Mouse (Mus musculus) neural tube, embryonic 11.5 days (tissue): ENCODE measurements around the gene Fam172a. TPM values are rescaled to one million over a fixed set of nuclear protein-coding genes. Genes with fewer than 3 reads are reported as not detected.

ENCODE experiments used
- ATAC-seq: fragments of 200-750 bp; cut with Nextera tagmentation; 2 replicates; pipeline ENCODE4 v1.8.0; 2017; ENCODE audit warnings: moderate number of reproducible peaks, mild to moderate bottlenecking, moderate TSS enrichment, moderate library complexity; ENCODE audit not compliant: insufficient read depth, low FRiP score, low TSS enrichment
- DNase-seq: peaks from one replicate; pipeline ENCODE4 v3.0.0-alpha.2; 2015; ENCODE audit warnings: low spot score
- H3K27ac ChIP-seq: fragments of 300-500 bp; sonication (generic); 2 replicates; pipeline ENCODE4 v1.5.1; 2014; ENCODE audit warnings: low read depth, mild to moderate bottlenecking, low read length
- H3K27me3 ChIP-seq: fragments of 300-500 bp; sonication (generic); 2 replicates; pipeline ENCODE4 v1.6.1; 2014; ENCODE audit warnings: mild to moderate bottlenecking, low read length, mixed read lengths; ENCODE audit not compliant: control insufficient read depth, insufficient read depth
- H3K36me3 ChIP-seq: fragments of 300-500 bp; sonication (generic); 2 replicates; pipeline ENCODE4 v1.6.1; 2014; ENCODE audit warnings: mild to moderate bottlenecking, low read length, moderate library complexity, mixed read lengths; ENCODE audit not compliant: control insufficient read depth, insufficient read depth
- H3K4me1 ChIP-seq: fragments of 300-500 bp; sonication (generic); 2 replicates; pipeline ENCODE4 v1.6.1; 2014; ENCODE audit warnings: low read length, mixed read lengths; ENCODE audit not compliant: control insufficient read depth, insufficient read depth
- H3K4me2 ChIP-seq: fragments of 300-500 bp; sonication (generic); 2 replicates; pipeline ENCODE4 v1.6.1; 2014; ENCODE audit warnings: low read depth, mild to moderate bottlenecking, moderate library complexity
- H3K4me3 ChIP-seq: fragments of 300-500 bp; sonication (generic); 2 replicates; pipeline ENCODE4 v1.5.1; 2014; ENCODE audit warnings: low read depth, low read length
- H3K9ac ChIP-seq: fragments of 300-500 bp; sonication (generic); 2 replicates; pipeline ENCODE4 v1.6.1; 2014; ENCODE audit warnings: mild to moderate bottlenecking, low read length
- H3K9me3 ChIP-seq: fragments of 300-500 bp; sonication (generic); 2 replicates; pipeline ENCODE4 v1.6.1; 2016; ENCODE audit warnings: low read length; ENCODE audit not compliant: control insufficient read depth
- WGBS: fragments of 180-500 bp; shearing (Covaris S2); extraction: QIAGEN DNeasy Blood & Tissue Kit; methylation state at CpG from one replicate; pipeline ENCODE4 v1.1.7; 2014; 5-methylcytosine and 5-hydroxymethylcytosine counted together
- polyA plus RNA-seq: library from polyadenylated mRNA; unstranded; fragments of >200 nt; fragmentation: Nextera tagmentation; extraction: Ambion mirVana; gene quantifications from 2 replicates; pipeline ENCODE4 v1.2.1, GENCODE M21; 2014

Gene Fam172a
- polyA plus RNA-seq, 1 experiment from 2014 or later = 38.4 TPM

GRCm38 (mm10) chr13:78212111-78212510, 510.3 kb downstream of the Fam172a start:
- 20% methylated on average over 15 of the region's 15 CpGs for WGBS
- no peak overlapping the region for H3K27ac ChIP-seq
- no peaks in the 10 kb centered on the region for H3K27me3 ChIP-seq
- no peak overlapping the region for H3K4me2 ChIP-seq
- no peaks in the 10 kb centered on the region for H3K9me3 ChIP-seq
- peaks cover 27% of the 10 kb centered on the region for H3K4me1 ChIP-seq
- no peak for ATAC-seq
- no peak overlapping the region for H3K4me3 ChIP-seq
- H3K36me3 ChIP-seq = no peaks in the 10 kb centered on the region
- H3K9ac ChIP-seq = no peak overlapping the region
- no peak for DNase-seq

DNA sequence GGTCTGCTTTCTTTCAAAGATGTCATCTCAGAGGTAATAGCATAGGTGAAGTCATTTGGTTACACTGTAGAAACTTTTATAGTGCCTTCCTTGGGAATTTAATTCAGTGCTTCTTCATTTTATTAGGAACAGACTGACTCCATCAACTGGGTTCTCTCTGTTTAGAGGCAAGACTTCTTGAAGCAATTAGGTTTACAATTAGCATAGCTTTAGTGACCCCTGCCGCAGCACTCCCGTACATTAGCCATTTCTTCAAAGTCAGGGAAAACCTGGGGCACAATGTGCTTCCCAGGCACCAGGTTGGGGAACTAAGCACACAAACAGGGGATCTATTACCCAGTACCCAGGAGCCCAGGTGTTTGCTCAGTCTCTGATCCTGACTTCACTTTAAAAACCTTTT, 511.3 kb downstream of the Fam172a start:
- Histone ChIP-seq H3K9ac (no peak overlapping the region), H3K4me3 (no peak overlapping the region), H3K36me3 (no peaks in the 10 kb centered on the region), H3K4me1 (peaks cover 24% of the 10 kb centered on the region), H3K4me2 (no peak overlapping the region), H3K9me3 (no peaks in the 10 kb centered on the region), H3K27ac (no peak overlapping the region), H3K27me3 (no peaks in the 10 kb centered on the region)
- WGBS = 13% methylated on average over 2 of the region's 2 CpGs
- ATAC-seq (no peak), DNase-seq (no peak)

GRCm38 (mm10) chr13:78215223-78215622, 513.4 kb downstream of the Fam172a start:
- Histone ChIP-seq H3K9ac (no peak overlapping the region), H3K4me3 (no peak overlapping the region), H3K27me3 (no peaks in the 10 kb centered on the region), H3K9me3 (no peaks in the 10 kb centered on the region), H3K36me3 (no peaks in the 10 kb centered on the region), H3K4me2 (no peak overlapping the region), H3K4me1 (peaks cover 7% of the 10 kb centered on the region), H3K27ac (no peak overlapping the region)
- peak; percentile 12 for DNase-seq
- no peak for ATAC-seq
- WGBS = 36% methylated on average over 2 of the region's 2 CpGs
